9 mouse cellular contexts compared by ENCODE assay signal in the genomic region with DNA sequence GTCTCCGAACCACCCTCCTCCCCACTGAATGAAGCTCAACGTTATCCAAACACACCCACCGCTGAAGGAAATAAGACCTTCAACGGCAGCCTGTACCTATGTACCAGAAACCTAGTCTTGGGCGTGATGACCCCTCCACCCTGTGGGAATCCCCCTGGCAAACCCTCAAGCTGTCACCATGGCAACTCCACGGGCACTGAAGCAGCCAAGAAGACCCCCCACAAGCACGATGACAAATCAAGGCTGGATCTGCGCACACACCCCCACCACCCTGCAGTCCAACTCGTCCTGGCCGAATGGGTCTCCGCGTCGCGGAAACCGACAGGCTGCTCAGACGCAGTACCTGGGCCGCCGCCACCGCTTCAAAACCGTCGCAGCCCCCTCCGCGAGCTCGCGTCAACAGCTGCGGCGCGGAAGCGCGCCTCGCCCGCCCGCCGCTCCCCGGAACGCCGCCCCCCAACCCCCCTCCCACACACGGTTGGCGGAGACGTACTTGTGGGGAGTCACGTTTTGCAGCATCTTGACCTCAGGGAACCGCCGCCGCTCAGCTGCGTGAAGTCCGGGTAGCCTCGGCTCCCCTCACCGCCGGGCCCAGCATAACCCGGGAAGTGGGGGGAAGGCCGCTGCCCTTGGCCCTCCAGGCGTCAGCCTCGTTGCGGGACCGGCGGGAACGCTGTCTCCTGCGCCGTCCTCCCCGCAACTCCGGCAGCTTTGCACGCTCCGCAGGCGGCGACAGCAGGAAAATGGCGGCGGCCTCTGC. TPM values are rescaled to one million over a fixed set of nuclear protein-coding genes. Genes with fewer than 3 reads are reported as not detected.
DNase-seq lines count a peak whose midpoint lies in the region; ATAC-seq and TF ChIP-seq lines count a peak whose summit lies in the region.
"Had no signal": no experiment of that assay in that cellular context is flagged by ENCODE, and none has a peak within 500 bp of the region (broad histone marks: within the 10 kb centered on the region; RNA-seq: fewer than 3 reads in every experiment).

No protein-coding gene starts in this region.

- under 1% methylated on average over 67 of the region's 67 CpGs for WGBS in intestine, embryonic 16.5 days
- 1% methylated on average over 67 of the region's 67 CpGs for WGBS in lung, embryonic 14.5 days

- H3K4me2 ChIP-seq in intestine, embryonic 16.5 days (ENCODE audit: low read depth, low read length) = peak overlapping the region; percentile 95
- peak overlapping the region; percentile 99 for H3K4me2 ChIP-seq in lung, embryonic 14.5 days

- peak overlapping the region; percentile 89 for H3K4me3 ChIP-seq in intestine, embryonic 16.5 days (ENCODE audit: low read length)
- H3K4me3 ChIP-seq in lung, embryonic 14.5 days (ENCODE audit: low read depth, low read length) = peak overlapping the region; percentile 100

- no peak for ATAC-seq in intestine, embryonic 16.5 days
- no peak for ATAC-seq in lung, embryonic 14.5 days (ENCODE audit: insufficient read depth)
- no peak for ATAC-seq in frontal cortex, adult (ENCODE audit: low TSS enrichment)

- peak; percentile 62 for DNase-seq in right cerebral cortex, postnatal 14 days
- DNase-seq in right cerebral cortex, postnatal 36 days (ENCODE audit: low spot score in 2 of 2) = no peak
- DNase-seq in cerebellum, adult 18-20 months = peak; percentile 43 to 58
- peak; percentile 47 for DNase-seq in gastrocnemius, adult 18-20 months (ENCODE audit: low spot score)
- peak; percentile 50 for DNase-seq in lung, embryonic 14.5 days
- DNase-seq in retina, postnatal 1 day = peak; percentile 70

- peak overlapping the region; percentile 96 for H3K9ac ChIP-seq in intestine, embryonic 16.5 days (ENCODE audit: low read depth, low read length)
- peak overlapping the region; percentile 94 for H3K9ac ChIP-seq in lung, embryonic 14.5 days

- H3K4me1 ChIP-seq in intestine, embryonic 16.5 days (ENCODE audit: control insufficient read depth, insufficient read depth, low read length) = peaks cover 19% of the 10 kb centered on the region
- 0 out of 2 replicates have a peak, but pooled peaks cover 5% of the 10 kb centered on the region for H3K4me1 ChIP-seq in lung, embryonic 14.5 days (ENCODE audit: insufficient read depth)

- no peak for TF ChIP-seq CTCF in lung, embryonic 14.5 days (IDR thresholded peaks at IDR 0.05; ENCODE audit: low read depth)

- no peaks in the 10 kb centered on the region for H3K27me3 ChIP-seq in intestine, embryonic 16.5 days (replicated peaks; ENCODE audit: control insufficient read depth, insufficient read depth, low read length)
- no peaks in the 10 kb centered on the region for H3K27me3 ChIP-seq in lung, embryonic 14.5 days (ENCODE audit: insufficient read depth, low read length)

- H3K27ac ChIP-seq in intestine, embryonic 16.5 days (ENCODE audit: low read length) = peak overlapping the region; percentile 74
- peak overlapping the region; percentile 100 for H3K27ac ChIP-seq in lung, embryonic 14.5 days (ENCODE audit: low read depth)

- H3K36me3 ChIP-seq in intestine, embryonic 16.5 days (ENCODE audit: control insufficient read depth, insufficient read depth, low read length) = peaks cover 48% of the 10 kb centered on the region
- H3K36me3 ChIP-seq in lung, embryonic 14.5 days (ENCODE audit: insufficient read depth) = peaks cover 60% of the 10 kb centered on the region

- H3K9me3 ChIP-seq in intestine, embryonic 16.5 days (ENCODE audit: control insufficient read depth, low read length) = no peaks in the 10 kb centered on the region
- H3K9me3 ChIP-seq in lung, embryonic 14.5 days (ENCODE audit: low read depth, low read length) = no peaks in the 10 kb centered on the region

RNA-seq across cellular contexts. Expression of a gene that starts 1.0 kb away (rescaled TPM):
- 1 to 10 TPM; 2.6 to 3.2 TPM for total RNA-seq in gastrocnemius, adult 18-20 months (2021)
- 13.4 and 15.3 TPM in 2 replicates for polyA plus RNA-seq in intestine, embryonic 16.5 days (2015; fragmentation: Nextera tagmentation; extraction: Ambion mirVana)
- 9.8 and 15.5 TPM in 2 replicates for polyA plus RNA-seq in lung, embryonic 14.5 days (2014; fragmentation: Nextera tagmentation; extraction: Ambion mirVana)

RNA-seq across cellular contexts. Expression of a gene that starts 4.1 kb away (rescaled TPM):
- 10 to 100 TPM; 71.6 to 77.3 TPM for total RNA-seq in gastrocnemius, adult 18-20 months (2021)
- polyA plus RNA-seq in intestine, embryonic 16.5 days (2015; fragmentation: Nextera tagmentation; extraction: Ambion mirVana) = 72.3 and 73.0 TPM in 2 replicates
- 153 TPM in 2 replicates for polyA plus RNA-seq in lung, embryonic 14.5 days (2014; fragmentation: Nextera tagmentation; extraction: Ambion mirVana)

RNA-seq across cellular contexts. Expression of a gene that starts 24.8 kb away (rescaled TPM):
- under 1 TPM; 0.17 to 0.53 TPM for total RNA-seq in gastrocnemius, adult 18-20 months (2021)
- polyA plus RNA-seq in intestine, embryonic 16.5 days (2015; fragmentation: Nextera tagmentation; extraction: Ambion mirVana) = 0.87 and 0.99 TPM in 2 replicates
- 0.91 and 1.1 TPM in 2 replicates for polyA plus RNA-seq in lung, embryonic 14.5 days (2014; fragmentation: Nextera tagmentation; extraction: Ambion mirVana)

RNA-seq across cellular contexts. Expression of a gene that starts 26.2 kb away (rescaled TPM):
- total RNA-seq in gastrocnemius, adult 18-20 months (2021) = not detected
- polyA plus RNA-seq in intestine, embryonic 16.5 days (2015; fragmentation: Nextera tagmentation; extraction: Ambion mirVana) = 0.62 and 0.95 TPM in 2 replicates
- polyA plus RNA-seq in lung, embryonic 14.5 days (2014; fragmentation: Nextera tagmentation; extraction: Ambion mirVana) = 0.26 TPM in 1 of 2 replicates, not detected in the other
- total RNA-seq: gastrocnemius, postnatal 36 days had no signal

RNA-seq across cellular contexts. Expression of a gene that starts 34.6 kb away (rescaled TPM):
- under 1 TPM; 0.16 to 0.78 TPM for total RNA-seq in gastrocnemius, adult 18-20 months (2021)
- 3.0 and 3.6 TPM in 2 replicates for polyA plus RNA-seq in intestine, embryonic 16.5 days (2015; fragmentation: Nextera tagmentation; extraction: Ambion mirVana)
- polyA plus RNA-seq in lung, embryonic 14.5 days (2014; fragmentation: Nextera tagmentation; extraction: Ambion mirVana) = 1.1 TPM in 2 replicates

Comparison
In these comparisons a context has a peak if more than half of its experiments do, and no peak if none do; other contexts are left out.
1. DNase-seq: peak in right cerebral cortex, postnatal 14 days (single experiment), cerebellum, adult 18-20 months (2 of 2), gastrocnemius, adult 18-20 months (single experiment), lung, embryonic 14.5 days (single experiment) and retina, postnatal 1 day (single experiment); none in right cerebral cortex, postnatal 36 days (0 of 2).